Mouse (Mus musculus) left cerebral cortex, postnatal 14 days (tissue): ENCODE results near the gene Olfr723. TPM values are rescaled to one million over a fixed set of nuclear protein-coding genes. Genes with fewer than 3 reads are reported as not detected.
"Not testable (repeated sequence)": the region's sequence is repeated elsewhere in the genome, so short reads cannot be mapped to it uniquely, and the experiment has no call there.

Experiments
- DNase-seq, 2 experiments: peaks; one replicate each; pipeline ENCODE4 v3.0.0; 2021 to 2022; ENCODE audit warnings: low spot score in 2 of 2, mixed read lengths in 1 of 2
- intact Hi-C: fragments of 180-260 bp; cut with DNase I; formaldehyde crosslinking; loops from one replicate; pipeline ENCODE4 v1.15.1; 2025
- long read RNA-seq, 2 experiments: library from polyadenylated mRNA; stranded (forward); transcript quantifications; one replicate each; pipeline ENCODE4 v2.0.0; 2021
- total RNA-seq, 2 experiments: library from RNA; stranded (reverse); gene quantifications; 2 replicates each; pipeline ENCODE4 v1.2.3; 2021

Olfr723 gene
- total RNA-seq, result not detected
- long read RNA-seq, experiment 1, result 0 reads
- long read RNA-seq, experiment 2, result 0 reads

DNA sequence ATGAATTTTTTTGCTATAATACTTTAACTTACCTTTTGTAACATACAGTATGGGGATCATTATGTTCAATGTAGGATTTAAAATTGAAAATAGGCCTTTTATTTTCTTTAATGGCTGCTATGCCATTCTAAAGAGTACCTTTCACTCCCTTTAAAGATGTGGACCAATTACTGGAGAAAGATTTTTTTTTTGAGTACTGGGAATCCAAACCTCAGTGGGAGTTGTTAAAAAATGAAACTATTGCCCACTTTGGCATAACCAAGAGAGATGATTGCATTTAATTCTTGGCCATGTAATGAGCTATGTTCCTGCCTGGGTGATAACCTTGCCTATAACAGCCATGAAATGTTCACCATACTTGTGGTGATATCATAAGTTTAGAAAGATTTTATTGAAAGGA, at the start of gene Olfr723:
TSS of gene Olfr723 (minus strand) at position 101 of the 400 bp plus-strand sequence.
- intact Hi-C loops, result loop anchor here (2.0 kb wide), 1 partner anchor 33 kb away; no protein-coding TSS in a partner anchor

DNA sequence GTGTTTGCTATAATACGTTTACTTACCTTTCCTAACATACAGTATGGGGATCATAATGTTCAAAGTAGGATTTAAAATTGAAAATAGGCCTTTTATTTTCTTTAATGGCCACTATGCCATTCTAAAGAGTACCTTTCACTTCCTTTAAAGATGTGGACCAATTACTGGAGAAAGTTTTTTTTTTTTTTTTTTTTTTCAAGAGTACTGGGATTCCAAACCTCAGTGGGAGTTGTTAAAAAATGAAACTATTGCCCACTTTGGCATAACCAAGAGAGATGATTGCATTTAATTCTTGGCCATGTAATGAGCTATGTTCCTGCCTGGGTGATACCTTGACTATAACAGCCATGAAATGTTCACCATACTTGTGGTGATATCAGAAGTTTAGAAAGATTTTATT, 31.6 kb upstream of the Olfr723 start, which contains the start of gene Olfr724:
TSS of gene Olfr724 (minus strand) at position 101 of the 400 bp plus-strand sequence.
- intact Hi-C loops, DNase-seq: not testable (repeated sequence)

More for the DNA sequence above, at the start of gene Olfr723:
- DNase-seq, result not testable (repeated sequence)

DNA sequence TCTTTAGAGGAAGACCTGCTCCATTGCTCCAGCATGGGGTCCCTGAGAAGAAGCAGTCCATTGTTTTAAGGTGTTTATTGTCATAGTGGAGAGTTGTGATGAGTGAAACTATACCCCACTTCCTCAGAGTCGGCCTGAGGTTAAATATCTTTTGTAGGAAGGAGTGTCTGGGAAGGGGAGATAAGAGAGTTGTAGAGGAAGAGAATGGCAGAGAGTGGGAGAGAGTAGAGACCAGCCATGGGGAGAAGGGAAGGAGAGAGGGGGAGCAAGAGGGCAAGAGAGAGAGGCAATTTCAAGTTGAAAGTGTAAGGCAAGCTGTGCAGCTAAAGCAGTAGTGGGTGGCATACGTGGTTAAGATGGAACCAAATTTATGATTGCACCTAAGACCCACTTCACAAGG, 24.3 kb upstream of the Olfr723 start:
- DNase-seq, result no peak
- intact Hi-C loops, result no loop called here

DNA sequence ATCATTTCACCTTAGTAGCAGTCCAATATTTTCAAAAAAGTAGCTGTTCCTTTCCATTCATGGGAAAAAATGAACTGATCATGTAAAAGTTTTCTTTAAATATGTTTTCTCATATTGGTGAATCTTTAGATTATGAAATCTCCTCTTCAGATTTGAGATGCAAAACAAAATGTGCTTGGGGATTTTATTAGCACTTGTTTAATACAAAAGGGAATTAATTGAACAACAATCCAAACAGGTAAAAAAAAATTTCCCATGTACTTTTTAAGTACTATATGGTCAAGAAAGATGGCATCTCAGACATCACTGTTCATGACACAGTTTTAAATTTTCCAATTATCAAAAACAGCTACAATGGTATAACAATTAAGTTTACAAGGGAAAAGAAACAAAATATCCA, 29.7 kb downstream of the Olfr723 start, which contains the start of gene Olfr722:
TSS of gene Olfr722 (minus strand) at position 101 of the 400 bp plus-strand sequence.
- no peak for DNase-seq
- intact Hi-C loops, result no loop called here

Other genes with a start within 250 kb of the Olfr723 start
- 10 to 100 TPM; 24.2 to 25.0 TPM for gene Armh4, start 148.4 kb downstream of the Olfr723 start, total RNA-seq
- not detected for gene Olfr722, start 29.8 kb downstream of the Olfr723 start, total RNA-seq
- not detected for gene Olfr724, start 31.5 kb upstream of the Olfr723 start, total RNA-seq
- not detected for gene Olfr725, start 108.6 kb upstream of the Olfr723 start, total RNA-seq
- gene Olfr726, start 159.2 kb upstream of the Olfr723 start, total RNA-seq, result not detected
- gene Olfr727, start 191.4 kb upstream of the Olfr723 start, total RNA-seq, result not detected
- gene Olfr728, start 210.9 kb upstream of the Olfr723 start, total RNA-seq, result not detected
- gene Olfr729, start 221.1 kb upstream of the Olfr723 start, total RNA-seq, result not detected